Mouse (Mus musculus) forebrain, embryonic 14.5 days (tissue): Measurements from ENCODE around the gene Dhx37. TPM values are rescaled to one million over a fixed set of nuclear protein-coding genes. Genes with fewer than 3 reads are reported as not detected.

Source experiments
- ATAC-seq: fragments of 200-750 bp; cut with Nextera tagmentation; 2 replicates; pipeline ENCODE4 v1.8.0; 2017; ENCODE audit warnings: mild to moderate bottlenecking, moderate library complexity
- DNase-seq: peaks from one replicate; pipeline ENCODE4 v3.0.0-alpha.2; 2015; ENCODE audit warnings: low spot score
- H3K27ac ChIP-seq: fragments of 300-500 bp; sonication (generic); 2 replicates; pipeline ENCODE4 v1.5.1; 2014; ENCODE audit warnings: low read depth, mild to moderate bottlenecking, control low read depth, low read length, moderate library complexity
- H3K27me3 ChIP-seq: fragments of 300-500 bp; sonication (generic); replicated peaks from 2 replicates; pipeline ENCODE4 v1.6.1; 2014; ENCODE audit warnings: low read length, control low read depth, mixed read lengths; ENCODE audit not compliant: control insufficient read depth, insufficient read depth
- H3K36me3 ChIP-seq: fragments of 300-500 bp; sonication (generic); 2 replicates; pipeline ENCODE4 v1.6.1; 2014; ENCODE audit warnings: low read length, control low read depth; ENCODE audit not compliant: control insufficient read depth, insufficient read depth
- H3K4me1 ChIP-seq: fragments of 300-500 bp; sonication (generic); 2 replicates; pipeline ENCODE4 v1.6.1; 2014; ENCODE audit warnings: antibody characterized with exemption, low read length, control low read depth; ENCODE audit not compliant: control insufficient read depth, insufficient read depth
- H3K4me2 ChIP-seq: fragments of 300-500 bp; sonication (generic); 2 replicates; pipeline ENCODE4 v1.6.1; 2014; ENCODE audit warnings: mild to moderate bottlenecking, control low read depth, low read length
- H3K4me3 ChIP-seq: fragments of 300-500 bp; sonication (generic); 2 replicates; pipeline ENCODE4 v1.5.1; 2014; ENCODE audit warnings: low read depth, low read length, control low read depth
- H3K9ac ChIP-seq: fragments of 300-500 bp; sonication (generic); 2 replicates; pipeline ENCODE4 v1.6.1; 2014; ENCODE audit warnings: mild to moderate bottlenecking, low read length, control low read depth, moderate library complexity
- H3K9me3 ChIP-seq: fragments of 300-500 bp; sonication (generic); replicated peaks from 2 replicates; pipeline ENCODE4 v1.6.1; 2016; ENCODE audit warnings: low read length, control low read depth, mixed read lengths; ENCODE audit not compliant: control insufficient read depth
- WGBS: fragments of 180-500 bp; shearing (Covaris S2); extraction: QIAGEN DNeasy Blood & Tissue Kit; methylation state at CpG from one replicate; pipeline ENCODE4 v1.1.7; 2014; 5-methylcytosine and 5-hydroxymethylcytosine counted together
- polyA plus RNA-seq: library from polyadenylated mRNA; unstranded; fragments of >200 nt; fragmentation: Nextera tagmentation; extraction: Ambion mirVana; gene quantifications from 2 replicates; pipeline ENCODE4 v1.2.1, GENCODE M21; 2014

Gene Dhx37
- polyA plus RNA-seq, 1 experiment from 2014 or later = 4.7 TPM

DNA sequence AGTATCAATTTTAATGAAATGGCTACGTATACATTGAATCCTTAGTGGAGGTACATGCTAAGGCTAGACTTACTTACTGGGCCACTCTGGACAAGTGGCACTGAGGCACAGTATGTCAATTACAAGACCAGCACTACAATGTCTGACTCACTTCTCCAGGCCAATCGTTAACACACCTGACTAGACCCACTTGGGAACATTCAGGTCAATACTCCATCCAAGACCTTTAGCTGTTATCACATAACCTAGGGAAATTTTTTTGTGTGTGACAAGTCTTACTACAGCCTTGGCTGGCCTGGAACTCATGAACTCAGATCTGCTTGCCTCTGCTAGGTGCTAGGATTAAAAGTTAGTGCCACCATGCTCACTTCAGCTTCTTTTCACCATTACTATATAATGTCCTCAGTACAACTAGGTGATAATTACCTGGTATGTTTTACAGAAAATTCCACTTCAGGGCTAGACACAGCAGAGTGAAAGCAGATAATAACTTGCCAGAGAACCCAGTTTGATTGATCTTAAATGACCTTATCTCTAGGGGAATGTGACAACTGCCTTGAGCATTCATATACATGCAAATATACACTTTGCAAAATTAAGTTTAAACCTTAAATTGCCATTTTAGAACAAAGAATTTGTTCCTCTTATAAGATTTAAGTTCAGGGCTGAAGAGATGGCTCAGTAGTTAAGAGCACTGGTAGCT is 49.3 kb downstream of the Dhx37 start:
- H3K36me3 ChIP-seq = peaks cover 29% of the 10 kb centered on the region
- H3K4me3 ChIP-seq = no peak overlapping the region
- no peak overlapping the region for H3K27ac ChIP-seq
- DNase-seq = no peak
- WGBS = 83% methylated on average over 2 of the region's 2 CpGs
- H3K4me1 ChIP-seq = peaks cover 10% of the 10 kb centered on the region
- no peak overlapping the region for H3K4me2 ChIP-seq
- H3K9me3 ChIP-seq = no peaks in the 10 kb centered on the region
- no peaks in the 10 kb centered on the region for H3K27me3 ChIP-seq
- no peak overlapping the region for H3K9ac ChIP-seq
- ATAC-seq = no peak

DNA sequence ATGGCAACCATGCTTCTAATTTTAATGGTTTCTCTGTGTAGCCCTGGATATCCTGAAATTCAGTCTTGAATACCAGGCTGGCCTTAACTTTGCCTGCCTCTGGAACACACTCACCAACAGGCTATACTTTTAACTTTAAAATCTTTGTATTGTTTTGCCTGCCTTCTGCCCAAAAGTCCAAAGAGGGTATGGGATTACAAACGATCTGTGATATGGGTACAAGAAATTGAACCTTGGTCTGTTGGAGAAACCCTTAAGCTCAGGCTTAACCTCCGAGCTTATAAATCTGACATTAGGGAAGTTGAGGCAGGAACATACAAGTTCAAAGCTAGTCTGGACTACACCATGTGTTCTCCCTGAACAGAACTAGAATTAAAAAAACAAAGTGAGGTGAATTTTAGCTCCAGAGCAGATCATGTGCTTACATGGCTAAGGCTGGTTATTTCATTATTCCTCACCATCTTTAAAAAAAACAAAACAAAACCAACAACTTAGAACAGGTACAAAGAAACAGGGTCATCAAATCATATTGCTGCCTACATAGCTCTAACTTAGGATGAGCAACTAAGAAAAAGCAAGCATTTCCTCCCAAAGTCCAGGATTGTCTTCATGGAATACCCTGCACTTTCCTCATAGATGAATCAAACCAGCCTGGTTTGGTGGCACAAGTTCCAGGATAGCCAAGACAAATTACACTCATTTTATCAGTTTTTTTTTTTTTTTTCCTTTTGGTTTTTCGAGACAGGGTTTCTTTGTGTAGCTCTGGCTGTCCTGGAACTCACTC is 50.1 kb downstream of the Dhx37 start:
- H3K9ac ChIP-seq = no peak overlapping the region
- WGBS = 72% methylated on average over 3 of the region's 3 CpGs
- peaks cover 29% of the 10 kb centered on the region for H3K36me3 ChIP-seq
- peaks cover 10% of the 10 kb centered on the region for H3K4me1 ChIP-seq
- DNase-seq = no peak
- no peak overlapping the region for H3K27ac ChIP-seq
- H3K4me3 ChIP-seq = no peak overlapping the region
- H3K9me3 ChIP-seq = no peaks in the 10 kb centered on the region
- ATAC-seq = no peak
- no peaks in the 10 kb centered on the region for H3K27me3 ChIP-seq
- H3K4me2 ChIP-seq = no peak overlapping the region

DNA sequence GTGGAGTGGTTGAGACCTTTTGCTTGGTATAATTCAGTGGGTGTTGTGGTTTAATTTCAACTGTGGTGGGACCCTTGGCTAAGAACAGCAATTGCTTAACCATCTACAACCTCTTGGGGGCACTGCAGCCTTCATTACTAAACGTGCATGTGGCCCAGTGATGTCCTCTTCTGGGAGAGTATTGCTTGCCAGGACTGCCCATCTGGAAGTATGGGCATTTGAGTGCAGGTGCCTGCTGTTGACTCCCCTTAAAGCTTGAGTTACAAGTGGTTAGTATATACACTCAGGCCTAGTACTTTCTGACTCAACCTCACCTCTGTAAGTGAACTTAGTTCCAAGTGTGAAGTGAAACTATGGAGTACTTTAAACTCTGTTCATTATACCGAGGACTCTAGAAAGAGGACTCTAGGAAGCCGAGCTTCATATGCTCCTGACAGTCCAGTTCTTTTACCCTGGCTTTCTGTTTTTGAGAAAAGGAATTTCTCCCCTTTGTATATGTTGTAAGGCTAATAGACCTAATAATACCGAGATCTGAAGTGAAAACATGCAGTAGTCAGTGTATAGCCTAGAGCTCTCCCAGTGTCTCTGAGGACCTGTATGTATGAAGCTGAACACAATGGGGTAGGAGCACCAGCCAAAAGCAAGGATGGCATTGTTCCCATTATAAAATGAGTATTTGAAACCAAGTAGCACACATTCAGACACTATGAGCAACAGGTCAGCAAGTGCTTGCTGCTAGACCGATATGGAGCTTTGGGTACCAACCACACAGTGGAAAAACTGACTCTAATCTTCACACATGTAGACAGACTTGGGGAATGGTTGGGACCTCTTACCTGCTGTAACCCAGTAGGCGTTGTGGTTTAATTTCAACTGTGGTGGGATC is 51.0 kb downstream of the Dhx37 start:
- no peak overlapping the region; the same call in 1 of the 2 replicates for H3K27ac ChIP-seq
- ATAC-seq = peak; percentile 72

DNA sequence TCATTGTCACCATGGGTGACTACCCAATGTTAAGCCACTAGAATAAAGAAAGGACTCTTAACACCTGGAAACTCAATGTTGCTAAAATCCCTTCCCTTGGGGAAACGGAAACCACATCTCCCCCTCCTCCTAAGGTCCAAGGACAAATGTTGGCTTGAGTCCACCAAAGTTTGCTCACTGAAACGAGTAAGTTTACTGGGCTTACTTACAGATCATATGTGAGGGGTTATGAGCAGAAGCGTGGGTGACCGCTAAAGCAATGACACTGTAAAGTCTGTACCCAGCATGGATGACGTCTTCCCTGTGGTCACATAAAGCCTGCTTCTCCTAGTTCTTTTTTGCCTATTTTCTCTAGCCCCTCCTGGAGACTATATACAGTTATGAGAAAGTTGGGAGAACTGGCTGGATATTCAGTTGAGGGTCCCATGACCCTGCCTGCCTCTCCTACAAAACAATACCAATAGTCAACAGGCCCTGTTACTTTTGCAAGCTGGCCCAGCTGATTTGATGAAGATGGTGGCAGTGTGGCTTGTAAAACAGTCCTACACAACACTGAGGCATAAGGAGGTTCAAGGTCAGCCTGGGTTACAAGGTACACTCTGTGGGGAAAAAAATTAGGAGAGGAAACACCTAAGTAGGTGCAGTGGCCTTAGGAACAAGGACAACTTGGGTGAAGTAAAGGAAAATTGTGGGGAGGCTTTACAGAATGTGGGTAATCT is 51.8 kb downstream of the Dhx37 start:
- Histone ChIP-seq H3K9ac (no peak overlapping the region), H3K27me3 (no peaks in the 10 kb centered on the region), H3K36me3 (peaks cover 24% of the 10 kb centered on the region), H3K27ac (no peak overlapping the region), H3K9me3 (no peaks in the 10 kb centered on the region), H3K4me1 (peaks cover 5% of the 10 kb centered on the region; the same call in 1 of the 2 replicates), H3K4me3 (no peak overlapping the region), H3K4me2 (no peak overlapping the region)
- DNase-seq (no peak), ATAC-seq (no peak)
- WGBS = 83% methylated on average over 5 of the region's 5 CpGs

More for the DNA sequence above, 51.0 kb downstream of the Dhx37 start:
- DNase-seq = peak; percentile 82
- H3K4me3 ChIP-seq = no peak overlapping the region
- H3K9me3 ChIP-seq = no peaks in the 10 kb centered on the region
- H3K4me1 ChIP-seq = peaks cover 5% of the 10 kb centered on the region; the same call in 1 of the 2 replicates
- no peak overlapping the region for H3K4me2 ChIP-seq
- WGBS = 41% methylated on average over 6 of the region's 6 CpGs
- H3K27me3 ChIP-seq = no peaks in the 10 kb centered on the region
- H3K36me3 ChIP-seq = peaks cover 24% of the 10 kb centered on the region
- no peak overlapping the region for H3K9ac ChIP-seq

DNA sequence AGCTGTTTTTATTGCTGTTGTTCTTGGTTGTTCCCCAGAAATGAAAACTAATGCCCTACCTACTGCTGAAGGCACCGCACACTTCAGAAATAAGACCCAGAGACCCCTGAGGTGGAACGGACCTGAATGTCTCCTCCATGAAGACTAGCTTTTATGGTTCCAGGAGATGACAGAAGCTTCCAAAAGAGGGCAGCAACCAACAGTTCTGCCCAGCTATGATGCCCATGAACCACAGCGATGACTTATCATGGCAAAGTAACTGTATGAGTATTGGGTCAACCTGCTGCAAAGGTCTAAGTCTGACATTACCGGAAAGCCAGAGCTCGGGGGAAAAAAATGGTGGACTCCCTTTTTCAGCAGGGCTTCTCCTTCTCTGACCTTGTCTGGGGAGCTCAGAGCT is 55.0 kb downstream of the Dhx37 start:
- Histone ChIP-seq H3K9me3 (no peaks in the 10 kb centered on the region), H3K27me3 (no peaks in the 10 kb centered on the region), H3K4me2 (no peak overlapping the region), H3K27ac (no peak overlapping the region), H3K36me3 (peaks cover 2% of the 10 kb centered on the region), H3K9ac (no peak overlapping the region), H3K4me3 (no peak overlapping the region), H3K4me1 (no peaks in the 10 kb centered on the region)
- WGBS = 81% methylated on average over 5 of the region's 5 CpGs
- no peak for DNase-seq
- no peak for ATAC-seq

DNA sequence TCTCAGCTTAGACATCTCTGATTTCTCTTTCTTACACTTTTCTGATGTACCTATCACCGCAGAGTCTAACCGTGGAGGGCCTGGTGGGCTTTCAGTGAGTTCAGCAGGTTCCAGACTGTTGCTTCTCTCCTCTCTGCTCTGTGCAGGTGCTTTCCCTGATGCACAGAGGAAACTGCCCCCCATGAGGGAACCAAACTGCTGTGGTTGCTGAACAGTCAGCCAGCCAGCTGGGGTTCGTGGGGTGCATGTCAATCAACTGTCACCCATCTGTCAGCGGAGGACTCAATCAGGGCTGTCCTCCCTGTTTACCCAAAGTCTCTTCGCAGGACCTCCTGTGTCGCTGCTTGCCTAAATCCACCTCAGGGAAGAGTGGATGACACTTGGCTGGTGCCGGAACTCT is 56.7 kb downstream of the Dhx37 start:
- Histone ChIP-seq H3K4me1 (no peaks in the 10 kb centered on the region), H3K27me3 (no peaks in the 10 kb centered on the region), H3K9ac (no peak overlapping the region), H3K4me3 (no peak overlapping the region), H3K36me3 (no peaks in the 10 kb centered on the region), H3K4me2 (no peak overlapping the region), H3K9me3 (no peaks in the 10 kb centered on the region), H3K27ac (no peak overlapping the region)
- WGBS = 75% methylated on average over 7 of the region's 7 CpGs
- DNase-seq = no peak
- ATAC-seq = no peak

DNA sequence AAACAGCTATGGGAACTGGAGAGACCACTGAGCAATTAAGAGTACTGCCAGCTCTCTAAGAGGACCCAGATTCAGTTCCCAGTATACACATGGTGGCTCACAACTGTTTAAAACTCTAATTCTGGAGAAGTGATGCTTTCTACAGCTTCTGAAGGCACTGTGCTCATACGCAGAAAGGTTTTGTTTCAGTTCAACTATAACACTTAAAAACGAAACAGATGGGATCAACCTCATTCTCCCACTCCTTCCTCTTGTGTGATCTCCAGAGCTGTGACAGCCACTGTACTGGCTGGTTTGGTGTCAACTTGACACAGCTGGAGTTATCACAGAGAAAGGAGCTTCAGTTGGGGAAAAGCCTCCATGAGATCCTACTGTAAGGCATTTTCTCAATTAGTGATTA is 58.0 kb downstream of the Dhx37 start:
- DNase-seq (no peak), ATAC-seq (no peak)
- Histone ChIP-seq H3K27ac (no peak overlapping the region), H3K4me2 (no peak overlapping the region), H3K9ac (no peak overlapping the region), H3K4me1 (no peaks in the 10 kb centered on the region), H3K9me3 (no peaks in the 10 kb centered on the region), H3K36me3 (no peaks in the 10 kb centered on the region), H3K4me3 (no peak overlapping the region), H3K27me3 (no peaks in the 10 kb centered on the region)
- WGBS = 95% methylated on average over 2 of the region's 2 CpGs

DNA sequence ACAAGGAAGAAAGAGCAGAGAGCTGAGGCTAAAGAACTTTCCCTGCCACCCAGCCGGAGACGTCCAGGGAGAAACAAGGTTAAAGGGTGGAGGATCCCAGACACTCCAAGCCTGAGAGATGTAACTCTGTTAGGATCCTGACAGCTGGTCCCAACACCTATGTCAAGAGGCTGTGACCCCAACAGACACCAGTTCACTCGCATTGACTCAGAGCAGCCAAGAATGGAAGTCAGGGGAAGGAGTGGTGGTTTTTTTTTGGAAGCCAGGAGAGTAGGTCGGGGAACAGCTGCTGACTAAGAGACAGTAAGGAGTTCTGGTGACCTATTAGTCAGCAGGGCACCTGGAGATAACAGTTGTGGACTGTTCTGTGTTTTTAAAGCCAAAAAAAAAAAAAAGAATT is 61.9 kb downstream of the Dhx37 start:
- H3K27me3 ChIP-seq = no peaks in the 10 kb centered on the region
- 84% methylated on average over 4 of the region's 4 CpGs for WGBS
- H3K4me2 ChIP-seq = no peak overlapping the region
- ATAC-seq (no peak), DNase-seq (no peak)
- no peaks in the 10 kb centered on the region for H3K36me3 ChIP-seq
- no peaks in the 10 kb centered on the region for H3K4me1 ChIP-seq
- H3K9me3 ChIP-seq = no peaks in the 10 kb centered on the region
- H3K27ac ChIP-seq = no peak overlapping the region
- no peak overlapping the region for H3K9ac ChIP-seq
- H3K4me3 ChIP-seq = no peak overlapping the region
